Mouse (Mus musculus) gastrocnemius, adult 18-20 months (tissue): ENCODE results near the gene Sox1. TPM values are rescaled to one million over a fixed set of nuclear protein-coding genes. Genes with fewer than 3 reads are reported as not detected.

Experiments
- DNase-seq: peaks from one replicate; pipeline ENCODE4 v3.0.0; 2021; ENCODE audit warnings: low spot score
- total RNA-seq, 2 experiments: library from RNA; stranded (reverse); gene quantifications; 2 replicates each; pipeline ENCODE4 v1.2.3; 2021

Sox1 gene
- total RNA-seq, 2 experiments from 2014 or later: not detected

- DNase-seq: no peak
These were observed 22.0 kb downstream of the Sox1 start for GRCm38 (mm10) chr8:12417056-12417455.

GRCm38 (mm10) chr8:12420537-12420936 lies 25.4 kb downstream of the Sox1 start:
- DNase-seq: no peak

GRCm38 (mm10) chr8:12425906-12426305 lies 30.8 kb downstream of the Sox1 start:
- no peak for DNase-seq

- no peak for DNase-seq
These were observed 32.3 kb downstream of the Sox1 start for GRCm38 (mm10) chr8:12427346-12427745.

GRCm38 (mm10) chr8:12427886-12428799 lies 33.0 kb downstream of the Sox1 start:
- no peak for DNase-seq

- no peak for DNase-seq
These were observed 33.8 kb downstream of the Sox1 start for GRCm38 (mm10) chr8:12428931-12429330.

- no peak for DNase-seq
These were observed 34.6 kb downstream of the Sox1 start for GRCm38 (mm10) chr8:12429601-12430172.

GRCm38 (mm10) chr8:12430173-12430899 lies 35.2 kb downstream of the Sox1 start:
- no peak for DNase-seq

- DNase-seq: no peak
These were observed 36.0 kb downstream of the Sox1 start for GRCm38 (mm10) chr8:12430900-12431737.

- DNase-seq: no peak
These were observed 36.6 kb downstream of the Sox1 start for GRCm38 (mm10) chr8:12431738-12432055.

- no peak for DNase-seq
These were observed 37.5 kb downstream of the Sox1 start for GRCm38 (mm10) chr8:12432546-12432945.

GRCm38 (mm10) chr8:12434771-12435170 lies 39.7 kb downstream of the Sox1 start:
- DNase-seq: no peak

- DNase-seq: no peak
These were observed 42.9 kb downstream of the Sox1 start for GRCm38 (mm10) chr8:12438021-12438420.

GRCm38 (mm10) chr8:12439044-12439443 lies 43.9 kb downstream of the Sox1 start:
- no peak for DNase-seq

- DNase-seq: no peak
These were observed 44.8 kb downstream of the Sox1 start for GRCm38 (mm10) chr8:12439846-12440245.

- DNase-seq: no peak
These were observed 45.9 kb downstream of the Sox1 start for GRCm38 (mm10) chr8:12440997-12441396.

GRCm38 (mm10) chr8:12445258-12445657 lies 50.2 kb downstream of the Sox1 start:
- DNase-seq: no peak

- DNase-seq: no peak
These were observed 51.0 kb downstream of the Sox1 start for GRCm38 (mm10) chr8:12445926-12446680.
